Mouse (Mus musculus): ENCODE measurements around the gene Ptpn3.
"Not testable (repeated sequence)": the region's sequence is repeated elsewhere in the genome, so short reads cannot be mapped to it uniquely, and the experiment has no call there.

Ptpn3 gene

DNA sequence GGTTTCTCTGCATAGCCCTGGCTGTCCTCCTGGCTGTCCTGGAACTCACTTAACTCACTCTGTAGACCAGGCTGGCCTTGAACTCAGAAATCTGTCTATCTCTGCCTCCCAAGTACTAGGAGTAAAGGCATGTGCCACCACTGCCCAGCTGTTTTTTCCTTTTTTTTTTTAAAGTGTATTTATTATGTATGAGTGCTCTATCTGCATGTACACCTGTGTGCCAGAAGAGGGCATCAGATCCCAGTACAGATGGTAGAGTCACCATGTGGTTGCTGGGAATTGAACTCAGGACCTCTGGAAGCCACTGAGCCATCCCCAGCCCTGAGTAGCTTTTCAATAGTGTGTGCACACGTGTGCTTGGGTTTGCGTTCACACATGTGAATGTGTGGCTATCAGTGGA is 76.9 kb downstream of the Ptpn3 start:
- DNase-seq (ENCODE audit: low read depth): no peak

DNA sequence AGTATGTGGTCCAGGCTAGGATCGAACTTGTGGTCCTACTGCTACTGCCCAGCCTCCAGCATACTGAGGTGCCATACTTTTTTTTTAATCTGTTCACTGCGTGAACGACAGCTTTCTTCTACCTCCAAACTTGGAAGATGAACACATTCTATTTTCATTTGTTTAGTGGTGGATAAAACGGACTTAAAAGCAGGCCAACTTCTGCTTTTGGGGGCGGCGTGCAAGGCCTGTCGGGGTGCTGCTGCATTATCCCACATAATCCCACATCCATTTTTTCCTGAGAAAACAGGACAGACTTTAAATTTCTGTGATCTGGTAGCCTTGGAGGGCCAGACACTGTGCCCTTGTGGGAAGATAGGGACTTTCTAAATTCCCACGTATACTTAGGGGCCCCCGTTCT is 83.9 kb downstream of the Ptpn3 start:
- DNase-seq (ENCODE audit: low read depth): no peak

DNA sequence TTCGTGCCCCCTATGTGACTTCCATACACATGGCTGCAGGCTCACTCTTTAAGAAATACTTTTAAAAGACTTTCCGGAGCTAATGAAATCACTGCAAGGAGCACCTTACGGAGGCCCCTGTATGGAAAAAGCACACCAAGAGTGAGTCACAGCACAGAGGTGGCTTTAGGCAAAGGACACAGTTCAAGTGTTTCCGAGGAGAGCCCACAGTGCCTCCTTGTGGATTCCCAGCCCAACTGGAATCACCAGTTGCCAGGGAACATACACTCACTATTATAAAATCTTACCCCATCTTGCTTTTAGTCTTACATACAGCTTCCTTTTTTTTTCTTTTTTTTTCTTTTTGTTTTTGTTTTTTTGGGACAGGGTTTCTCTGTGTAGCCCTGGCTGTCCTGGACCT is 85.1 kb downstream of the Ptpn3 start:
- no peak for DNase-seq (ENCODE audit: low read depth)

DNA sequence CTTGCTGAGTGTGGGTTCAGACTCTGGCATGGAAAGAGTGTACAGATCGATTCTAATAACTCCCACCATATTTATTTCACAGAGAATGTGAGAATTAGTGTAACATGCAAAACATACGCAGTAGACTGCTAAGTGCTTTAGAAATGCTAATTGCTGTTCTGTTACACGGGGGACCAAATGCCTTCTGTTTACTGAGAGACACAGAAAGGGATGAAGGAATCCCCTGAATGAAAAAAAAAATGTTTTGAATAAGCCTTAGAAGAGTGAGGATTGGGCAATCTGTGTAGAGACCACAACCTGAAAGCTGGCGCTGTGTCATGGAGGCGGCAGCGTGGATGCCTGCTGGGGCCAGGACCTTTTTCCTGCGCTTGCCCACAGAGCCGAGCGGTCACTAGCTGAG is 86.8 kb downstream of the Ptpn3 start:
- DNase-seq (ENCODE audit: low read depth): no peak

DNA sequence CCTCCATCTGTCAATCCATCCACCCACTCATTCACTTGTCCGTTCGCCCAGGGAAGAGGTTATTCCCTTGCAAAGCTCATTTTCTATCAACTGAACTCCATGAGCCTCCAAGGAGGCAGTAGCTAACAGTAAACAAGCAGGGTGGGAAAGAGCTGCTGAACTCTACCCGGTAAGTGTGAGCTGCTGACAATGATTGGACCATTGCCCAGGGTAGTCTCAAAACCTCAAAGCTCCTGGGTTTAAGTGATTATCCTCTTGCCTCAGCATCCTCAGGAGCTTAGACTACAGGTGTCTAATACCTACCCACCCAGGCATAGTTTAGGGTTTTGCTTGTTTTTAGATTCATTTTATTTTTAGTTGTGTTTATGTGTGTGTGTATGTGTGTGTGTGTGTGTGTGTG is 87.5 kb downstream of the Ptpn3 start:
- DNase-seq (ENCODE audit: low read depth): no peak

DNA sequence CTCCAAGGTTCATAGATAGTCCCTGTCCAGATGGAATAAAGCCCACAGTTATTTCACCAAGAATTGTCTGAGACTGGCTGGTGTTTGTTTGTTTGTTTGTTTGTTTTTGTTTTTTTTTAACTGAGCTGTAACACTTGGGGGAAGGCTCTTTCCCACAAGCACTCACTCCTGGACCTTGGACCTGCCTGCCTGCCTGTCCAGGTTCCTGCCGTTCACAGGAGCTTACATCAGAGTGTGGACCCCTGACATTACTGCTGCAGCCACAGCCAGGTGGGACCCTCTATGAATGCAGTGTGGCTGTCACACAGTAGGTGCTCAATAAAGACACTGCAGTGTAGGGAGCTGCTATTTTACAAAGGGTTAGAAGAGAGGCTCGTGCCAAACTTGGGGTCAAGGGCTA is 89.9 kb downstream of the Ptpn3 start:
- no peak for DNase-seq (ENCODE audit: low read depth)

DNA sequence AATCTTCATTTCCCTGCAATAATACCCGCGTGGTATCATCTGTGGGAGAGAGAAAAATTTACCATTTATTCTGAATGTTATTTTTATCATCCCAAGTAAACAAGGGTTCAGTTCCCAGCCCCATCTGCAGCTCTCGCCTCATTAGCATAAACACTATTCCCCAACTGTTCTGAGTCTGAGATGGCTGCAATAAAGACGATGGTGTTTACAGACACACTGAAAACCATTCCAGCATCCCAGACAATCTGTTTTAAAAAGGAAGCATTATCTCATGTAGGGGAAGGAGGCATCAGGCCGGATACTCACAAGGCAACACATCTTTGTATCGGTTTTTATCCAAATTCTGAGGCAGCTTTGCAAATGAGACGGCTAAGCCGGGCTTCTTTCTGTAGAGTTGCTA is 95.7 kb downstream of the Ptpn3 start:
- DNase-seq (ENCODE audit: low read depth): no peak

DNA sequence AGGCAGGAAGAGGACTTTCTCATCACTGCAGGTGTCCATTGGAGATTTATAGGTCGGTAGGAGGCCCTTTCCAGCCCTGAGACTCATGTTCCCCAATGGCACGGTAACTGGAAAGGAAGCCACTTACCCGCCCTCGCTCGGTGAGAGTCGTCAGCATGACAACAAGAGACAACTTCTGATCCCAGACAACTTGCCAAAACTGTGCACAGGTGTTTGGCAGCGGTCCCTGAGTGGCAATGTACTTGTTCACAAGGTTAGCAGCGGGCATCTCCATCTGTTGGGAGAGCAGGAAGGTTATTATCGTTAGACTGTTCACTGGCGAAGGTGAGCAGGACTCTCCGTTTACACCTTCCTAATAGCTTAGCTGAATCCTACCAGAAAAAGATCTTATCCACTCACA is 96.9 kb downstream of the Ptpn3 start:
- DNase-seq (ENCODE audit: low read depth): no peak

DNA sequence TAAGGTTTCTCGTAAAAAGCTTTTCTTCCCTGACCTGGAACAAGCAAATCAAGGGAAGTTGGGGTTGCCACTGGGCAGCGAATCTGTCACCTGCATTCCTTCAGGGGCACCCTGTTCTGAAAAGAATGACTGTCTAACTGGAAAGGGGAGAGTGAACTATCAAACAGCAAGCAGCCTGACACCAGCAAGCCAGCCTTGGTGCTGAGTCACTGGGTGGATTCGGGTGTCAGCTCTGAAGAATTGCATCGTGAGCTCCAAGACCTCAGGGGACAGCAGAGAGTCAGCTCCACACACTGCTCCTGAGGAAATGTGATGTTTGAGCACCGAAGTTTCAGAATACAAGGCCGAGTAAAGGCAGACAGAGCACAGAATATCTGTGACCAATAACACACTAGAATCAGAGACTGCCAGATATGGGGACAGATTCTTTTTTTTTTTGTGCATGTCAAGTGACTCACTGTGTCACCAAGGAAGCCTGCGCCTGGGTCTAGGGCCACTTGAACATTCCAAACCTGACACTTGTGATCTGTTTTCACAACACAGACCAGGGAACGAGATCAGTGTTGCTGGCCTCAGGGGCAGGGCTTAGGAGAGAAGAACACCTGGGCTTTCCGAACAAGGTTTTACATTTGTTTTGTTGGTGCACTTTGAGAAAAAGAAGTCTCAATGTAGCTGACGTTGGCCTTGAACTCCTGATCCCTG is 98.8 kb downstream of the Ptpn3 start:
- DNase-seq (ENCODE audit: low read depth): no peak

DNA sequence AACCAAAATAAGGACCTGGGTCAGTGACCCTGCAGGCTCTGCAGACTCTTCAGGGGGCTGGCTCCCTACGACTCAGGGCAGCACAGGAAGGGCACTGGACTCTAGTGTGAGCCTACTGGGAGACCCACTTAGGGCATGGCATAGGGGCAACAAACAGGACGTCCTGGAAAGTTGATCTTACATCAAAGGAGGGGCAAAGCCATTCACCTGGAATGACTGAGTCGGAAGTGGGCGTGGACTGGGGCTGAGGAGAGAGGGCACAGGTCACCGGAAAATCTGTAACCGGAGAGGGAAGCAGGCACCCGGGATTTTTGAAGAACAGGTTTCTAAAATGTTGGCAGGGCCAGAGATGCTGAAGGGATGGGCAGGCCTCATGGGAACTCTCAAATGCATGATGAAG is 99.5 kb downstream of the Ptpn3 start:
- no peak for DNase-seq (ENCODE audit: low read depth)

DNA sequence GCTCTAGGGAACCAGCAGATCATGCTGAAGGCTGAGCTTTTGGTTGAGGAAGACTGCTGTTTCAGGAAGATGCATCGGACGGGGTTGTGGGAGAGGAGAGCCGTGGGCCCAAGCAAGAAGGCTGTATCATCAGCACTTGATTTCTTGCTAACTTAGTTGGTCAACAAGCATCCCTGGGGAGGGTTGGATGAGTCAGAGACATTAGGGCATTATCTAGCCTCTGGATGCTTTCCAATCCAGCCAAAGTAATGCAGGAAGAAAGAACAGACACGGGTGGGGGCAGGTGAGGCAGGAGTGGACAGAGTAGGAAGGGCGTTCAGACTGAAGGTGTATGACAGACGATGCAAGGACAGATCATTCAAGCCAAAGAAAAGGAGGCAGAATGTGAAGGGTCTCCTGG is 101.0 kb downstream of the Ptpn3 start:
- DNase-seq (ENCODE audit: low read depth): no peak

DNA sequence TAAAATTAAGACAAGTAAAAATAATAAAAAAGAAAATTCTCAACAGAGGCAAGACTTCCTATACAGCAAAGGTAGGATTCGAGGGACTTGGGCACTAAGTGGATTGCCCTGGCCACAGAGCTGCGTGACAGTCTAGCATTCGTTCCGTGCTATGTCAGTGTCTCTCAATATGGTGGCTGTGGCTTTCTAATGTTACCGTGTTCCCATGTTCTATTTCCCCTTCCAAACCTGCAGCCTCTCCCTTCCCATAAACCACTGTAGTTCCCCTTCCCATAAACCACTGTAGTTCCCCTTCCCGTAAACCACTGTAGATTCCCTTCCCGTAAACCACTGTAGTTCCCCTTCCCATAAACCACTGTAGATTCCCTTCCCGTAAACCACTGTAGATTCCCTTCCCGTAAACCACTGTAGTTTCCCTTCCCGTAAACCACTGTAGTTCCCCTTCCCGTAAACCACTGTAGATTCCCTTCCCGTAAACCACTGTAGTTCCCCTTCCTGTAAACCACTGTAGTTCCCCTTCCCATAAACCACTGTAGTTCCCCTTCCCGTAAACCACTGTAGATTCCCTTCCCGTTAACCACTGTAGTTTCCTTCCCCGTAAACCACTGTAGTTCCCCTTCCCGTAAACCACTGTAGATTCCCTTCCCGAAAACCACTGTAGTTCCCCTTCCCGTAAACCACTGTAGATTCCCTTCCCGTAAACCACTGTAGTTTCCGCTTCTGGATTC is 102.8 kb downstream of the Ptpn3 start:
- DNase-seq (ENCODE audit: low read depth): not testable (repeated sequence)

DNA sequence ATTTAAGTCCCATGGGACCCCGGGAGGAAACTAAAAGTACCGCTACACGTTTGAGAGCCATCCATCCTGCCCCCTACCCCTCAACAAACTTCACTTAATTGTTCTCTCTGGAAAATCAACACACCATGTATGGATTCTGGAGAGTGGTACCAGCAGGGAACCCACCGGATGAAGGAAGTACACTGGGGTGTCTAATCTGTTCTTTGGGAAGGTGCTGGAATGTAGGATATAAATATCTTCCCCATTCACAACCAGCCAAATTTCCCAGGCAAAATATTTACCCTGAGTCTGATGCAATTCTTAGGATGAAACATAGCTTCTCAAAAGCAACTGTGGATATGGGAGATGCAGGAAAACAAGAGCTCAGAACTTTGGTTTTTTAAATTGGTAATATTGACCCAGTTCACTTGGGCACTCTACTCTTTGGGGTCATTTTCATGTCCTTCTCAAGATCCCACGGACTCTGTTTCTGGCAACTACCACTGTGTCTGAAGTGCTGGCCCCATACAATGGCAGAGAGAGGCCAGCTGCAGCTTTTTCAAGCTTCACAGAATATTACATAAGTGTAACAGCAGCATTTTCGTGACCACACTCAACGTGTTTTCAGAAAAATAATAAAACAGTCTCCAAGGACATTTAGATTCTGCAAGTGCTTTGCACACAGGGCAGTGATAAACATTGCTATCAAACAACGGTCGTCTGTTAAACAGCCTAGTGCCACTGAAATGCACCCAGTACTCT is 109.9 kb downstream of the Ptpn3 start:
- no peak for DNase-seq (ENCODE audit: low read depth)

DNA sequence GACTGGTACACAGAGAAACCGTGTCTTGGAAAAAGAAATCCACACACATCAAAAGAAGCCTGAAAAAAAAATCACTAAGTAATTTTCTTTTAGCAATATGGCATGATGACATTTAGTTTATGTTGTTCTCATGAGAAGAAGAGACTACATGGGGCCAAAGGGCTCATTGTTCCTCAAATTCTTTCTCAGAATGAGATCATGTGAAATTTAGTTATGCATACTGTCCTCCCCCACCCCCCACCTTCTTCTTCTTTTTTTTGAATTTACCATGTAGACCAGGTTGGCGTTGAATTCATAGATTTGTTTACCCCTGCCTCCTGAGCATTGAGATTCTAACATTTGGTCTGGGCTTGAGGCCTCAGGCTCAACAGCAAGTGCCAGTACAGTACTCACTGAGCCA is 111.8 kb downstream of the Ptpn3 start:
- no peak for DNase-seq (ENCODE audit: low read depth)

DNA sequence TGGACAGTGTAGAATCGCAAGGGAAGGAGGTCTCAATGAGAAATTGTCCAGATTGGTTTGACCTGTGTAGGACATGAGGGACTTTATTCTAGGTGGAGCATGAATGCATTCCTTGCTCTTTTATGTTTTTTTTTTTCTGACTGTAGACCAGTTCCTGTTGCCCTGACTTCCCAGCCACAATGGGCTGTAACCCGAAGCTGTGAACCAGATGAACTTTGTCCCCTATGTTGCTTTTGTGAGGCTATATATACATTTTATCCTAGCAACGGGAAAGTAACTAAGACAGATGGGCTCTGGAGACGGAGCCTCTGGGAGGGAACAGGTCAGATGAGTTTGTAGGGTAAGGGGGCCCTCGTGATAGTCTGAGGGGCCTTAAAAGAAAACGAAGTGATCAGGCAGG is 115.6 kb downstream of the Ptpn3 start:
- DNase-seq (ENCODE audit: low read depth): no peak

DNA sequence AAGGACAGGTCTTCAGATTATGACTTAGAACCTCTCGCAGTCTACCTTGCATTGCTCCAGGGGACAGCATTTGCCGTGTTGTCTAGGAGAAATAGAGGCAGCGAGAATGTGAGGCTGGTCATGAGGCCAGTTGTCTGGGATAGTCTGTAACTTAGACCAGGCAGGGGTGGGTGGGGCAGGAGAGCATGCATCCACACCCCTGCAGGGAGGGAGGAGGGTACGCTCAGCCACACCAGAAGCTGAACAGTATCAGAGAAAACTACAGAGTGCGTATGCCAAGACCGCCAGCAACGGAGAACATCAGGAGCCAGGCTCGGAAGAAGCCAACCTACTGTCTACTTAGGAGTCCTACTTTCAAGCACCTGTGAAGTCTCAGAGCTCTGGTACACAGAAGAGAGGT is 116.2 kb downstream of the Ptpn3 start:
- no peak for DNase-seq (ENCODE audit: low read depth)

DNA sequence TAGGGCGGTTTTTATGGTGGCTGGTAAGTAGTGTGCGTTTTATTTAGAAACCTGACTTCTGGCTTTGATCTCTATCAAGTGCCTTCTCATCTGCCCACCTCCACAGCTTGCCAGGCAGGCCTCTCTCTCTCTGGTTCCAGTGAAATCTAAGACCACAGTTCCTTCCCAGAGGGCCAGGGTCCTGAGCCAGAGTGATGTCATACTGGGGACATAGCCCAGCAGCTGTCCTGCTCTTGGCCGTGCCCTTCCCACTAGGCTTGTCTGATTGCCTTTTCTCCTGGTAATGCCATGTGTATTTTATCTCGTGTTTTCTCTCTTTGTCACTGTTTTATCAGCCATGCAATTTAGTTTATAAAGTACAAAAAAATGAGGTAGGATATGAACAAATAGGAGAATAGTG is 118.1 kb downstream of the Ptpn3 start:
- no peak for DNase-seq (ENCODE audit: low read depth)

DNA sequence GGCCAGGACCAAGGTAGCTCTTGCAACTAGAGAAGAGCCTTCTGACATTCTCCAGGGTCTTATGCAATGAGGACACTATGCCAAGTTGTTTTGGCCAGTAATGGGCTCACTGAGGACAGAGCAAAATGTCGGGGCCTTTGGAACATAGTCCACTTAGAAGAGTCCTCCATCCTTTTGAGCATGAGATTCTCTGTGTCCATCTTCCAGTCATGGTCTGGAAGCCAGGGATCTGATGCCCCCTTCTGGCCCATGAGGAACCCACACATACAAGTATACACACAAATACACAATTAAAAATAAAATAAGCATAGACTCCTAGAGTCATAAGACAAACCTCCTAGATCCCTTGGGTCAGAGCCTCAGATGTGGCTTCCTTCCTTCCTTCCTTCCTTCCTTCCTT is 120.1 kb downstream of the Ptpn3 start:
- no peak for DNase-seq (ENCODE audit: low read depth)

DNA sequence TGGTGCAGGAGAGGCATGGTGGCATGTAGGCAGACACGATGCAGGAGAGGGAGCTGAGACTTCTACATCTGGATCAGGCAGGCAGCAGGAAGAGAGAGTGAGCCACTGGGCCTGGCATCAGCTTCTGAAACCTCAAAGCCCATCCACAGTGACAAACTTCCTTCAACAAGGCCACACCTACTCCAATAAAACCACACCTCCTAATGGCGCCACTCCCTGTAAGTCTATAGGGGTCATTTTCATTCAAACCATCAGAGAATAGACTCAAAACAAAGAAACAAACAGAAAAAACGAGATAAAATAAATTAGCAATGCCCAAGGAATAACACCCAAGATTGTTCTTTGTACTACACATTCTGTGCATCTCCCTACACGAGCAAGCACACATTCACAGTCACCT is 122.8 kb downstream of the Ptpn3 start:
- DNase-seq (ENCODE audit: low read depth): no peak

DNA sequence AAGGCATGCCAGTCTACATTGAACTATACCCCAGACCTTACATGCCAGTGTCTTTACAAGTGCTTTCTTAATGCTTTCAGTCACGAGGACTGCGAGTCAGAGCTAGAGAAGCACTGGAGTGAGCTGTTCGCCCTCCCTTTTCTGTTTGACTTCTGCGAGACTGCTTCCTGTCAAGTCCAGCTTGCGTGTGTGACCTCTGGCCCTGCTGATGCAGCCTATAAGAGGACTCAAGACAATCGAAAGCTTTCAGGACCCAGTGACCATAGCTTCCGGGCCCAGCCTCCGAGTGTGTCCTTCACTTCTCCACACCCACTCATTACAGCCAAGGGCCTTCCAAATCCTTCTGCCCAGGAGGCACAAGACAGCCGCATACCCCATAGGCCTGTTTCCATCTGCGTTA is 126.3 kb downstream of the Ptpn3 start:
- no peak for DNase-seq (ENCODE audit: low read depth)

DNA sequence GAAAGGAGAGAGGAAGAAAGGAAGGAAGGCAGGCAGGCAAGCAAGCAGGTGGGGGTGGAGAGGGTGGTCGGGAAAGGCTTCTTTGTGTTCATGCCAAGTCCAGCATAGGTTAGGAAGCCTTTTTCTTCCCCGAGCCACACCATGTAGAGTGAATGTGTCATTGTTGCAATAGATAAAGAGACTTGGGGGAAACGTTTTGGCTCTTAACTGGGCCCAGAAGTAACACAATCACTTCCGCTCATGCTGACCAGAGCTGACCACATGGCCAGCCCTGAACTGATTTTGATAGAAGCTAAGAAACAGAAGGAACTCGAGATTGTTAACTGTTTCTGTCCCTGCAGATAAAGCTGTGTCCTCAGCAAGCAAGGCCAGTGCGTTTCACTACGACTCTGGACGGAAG is 128.8 kb downstream of the Ptpn3 start:
- DNase-seq (ENCODE audit: low read depth): no peak

DNA sequence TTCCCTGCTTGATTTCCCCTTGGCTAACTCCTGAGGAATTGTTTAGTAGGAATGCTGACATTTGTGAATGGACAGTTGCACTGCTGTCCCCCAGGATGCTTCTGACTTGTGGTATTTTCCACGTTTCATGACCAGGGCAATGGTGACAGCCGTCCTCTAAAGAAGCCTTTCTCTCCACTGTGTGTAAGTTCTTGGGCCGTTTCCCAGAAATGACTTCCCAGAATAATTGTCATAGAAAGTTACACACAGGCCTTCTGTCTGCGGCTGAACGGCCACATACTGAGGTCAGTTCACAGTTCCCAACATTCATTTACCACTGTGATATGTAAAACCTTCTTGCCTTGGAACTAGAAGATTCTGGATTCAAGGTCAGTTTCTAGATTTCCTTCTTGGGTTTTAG is 129.8 kb downstream of the Ptpn3 start:
- no peak for DNase-seq (ENCODE audit: low read depth)

DNA sequence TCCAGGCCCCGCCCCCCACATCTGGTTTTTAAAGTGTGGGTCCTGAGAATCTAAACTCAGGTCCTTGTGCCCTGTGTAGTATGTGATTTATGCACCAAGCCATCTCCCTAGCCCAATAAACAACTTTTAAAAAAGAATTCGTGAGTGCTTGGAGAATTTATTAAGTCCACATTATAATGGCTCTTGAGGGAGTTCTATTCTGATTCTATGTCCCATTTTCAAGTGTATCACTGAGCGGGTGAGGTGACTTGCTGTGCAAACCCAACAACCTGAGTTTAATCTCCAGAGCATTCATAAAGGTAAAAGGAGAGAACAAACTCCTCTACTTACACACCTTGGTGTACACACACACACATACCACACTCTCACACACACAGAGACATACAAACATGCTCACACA is 133.0 kb downstream of the Ptpn3 start:
- DNase-seq (ENCODE audit: low read depth): no peak
